Mouse (Mus musculus) neural tube, embryonic 12.5 days (tissue): ENCODE data around the gene Clca3a1. TPM values are rescaled to one million over a fixed set of nuclear protein-coding genes. Genes with fewer than 3 reads are reported as not detected.
A peak's percentile ranks its signal among the peaks of the same experiment; 100 is the strongest.
"Not testable (repeated sequence)": the region's sequence is repeated elsewhere in the genome, so short reads cannot be mapped to it uniquely, and the experiment has no call there.

Source experiments
- ATAC-seq: fragments of 200-750 bp; cut with Nextera tagmentation; 2 replicates; pipeline ENCODE4 v1.8.0; 2017; ENCODE audit warnings: low read depth, mild to moderate bottlenecking, moderate TSS enrichment, moderate library complexity; ENCODE audit not compliant: low FRiP score
- H3K27ac ChIP-seq: fragments of 300-500 bp; sonication (generic); 2 replicates; pipeline ENCODE4 v1.5.1; 2016
- H3K27me3 ChIP-seq: fragments of 300-500 bp; sonication (generic); replicated peaks from 2 replicates; pipeline ENCODE4 v1.6.1; 2016; ENCODE audit warnings: mild to moderate bottlenecking
- H3K36me3 ChIP-seq: fragments of 300-500 bp; sonication (generic); 2 replicates; pipeline ENCODE4 v1.6.1; 2016; ENCODE audit warnings: mild to moderate bottlenecking
- H3K4me1 ChIP-seq: fragments of 300-500 bp; sonication (generic); 2 replicates; pipeline ENCODE4 v1.6.1; 2016
- H3K4me2 ChIP-seq: fragments of 300-500 bp; sonication (generic); replicated peaks from 2 replicates; pipeline ENCODE4 v1.6.1; 2016; ENCODE audit warnings: mild to moderate bottlenecking
- H3K4me3 ChIP-seq: fragments of 300-500 bp; sonication (generic); 2 replicates; pipeline ENCODE4 v1.5.1; 2016
- H3K9ac ChIP-seq: fragments of 300-500 bp; sonication (generic); 2 replicates; pipeline ENCODE4 v1.6.1; 2016; ENCODE audit warnings: mild to moderate bottlenecking
- H3K9me3 ChIP-seq: fragments of 300-500 bp; sonication (generic); 2 replicates; pipeline ENCODE4 v1.6.1; 2016; ENCODE audit warnings: mild to moderate bottlenecking
- WGBS: fragments of 180-500 bp; shearing (Covaris S2); methylation state at CpG from one replicate; pipeline ENCODE4 v1.1.7; 2016; 5-methylcytosine and 5-hydroxymethylcytosine counted together
- polyA plus RNA-seq: library from polyadenylated mRNA; unstranded; fragments of >200 nt; fragmentation: Nextera tagmentation; extraction: Ambion mirVana; gene quantifications from 2 replicates; pipeline ENCODE4 v1.2.1, GENCODE M21; 2016

Clca3a1 gene
- polyA plus RNA-seq, 1 experiment from 2014 or later = 0.19 TPM

DNA sequence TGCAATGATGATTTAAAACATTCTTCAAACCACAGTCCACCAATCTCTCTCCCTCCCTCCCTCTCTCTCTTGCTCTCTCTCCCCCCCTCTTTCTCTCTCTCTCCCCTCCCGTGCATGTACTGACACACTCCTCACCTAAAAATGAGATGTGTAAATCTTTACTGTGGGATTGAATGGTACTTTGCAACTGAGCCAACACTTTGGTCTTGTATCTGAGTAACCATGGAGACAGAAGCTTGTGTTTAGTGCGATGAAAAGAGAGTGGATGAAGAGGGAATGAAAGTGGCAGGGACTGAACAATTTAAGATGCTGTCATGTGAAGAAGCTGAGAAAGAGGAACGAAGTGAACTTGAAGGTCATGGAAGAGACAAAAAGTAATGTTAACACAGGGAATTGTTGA is 13.1 kb downstream of the Clca3a1 start:
- H3K9ac ChIP-seq, H3K9me3 ChIP-seq, H3K4me3 ChIP-seq, H3K4me2 ChIP-seq, H3K36me3 ChIP-seq, H3K27me3 ChIP-seq, H3K27ac ChIP-seq, H3K4me1 ChIP-seq: not testable (repeated sequence)
- 0 out of 2 replicates have a peak, but pooled peaks have one; percentile 61 for ATAC-seq
- WGBS = 25% methylated on average over 3 of the region's 3 CpGs

DNA sequence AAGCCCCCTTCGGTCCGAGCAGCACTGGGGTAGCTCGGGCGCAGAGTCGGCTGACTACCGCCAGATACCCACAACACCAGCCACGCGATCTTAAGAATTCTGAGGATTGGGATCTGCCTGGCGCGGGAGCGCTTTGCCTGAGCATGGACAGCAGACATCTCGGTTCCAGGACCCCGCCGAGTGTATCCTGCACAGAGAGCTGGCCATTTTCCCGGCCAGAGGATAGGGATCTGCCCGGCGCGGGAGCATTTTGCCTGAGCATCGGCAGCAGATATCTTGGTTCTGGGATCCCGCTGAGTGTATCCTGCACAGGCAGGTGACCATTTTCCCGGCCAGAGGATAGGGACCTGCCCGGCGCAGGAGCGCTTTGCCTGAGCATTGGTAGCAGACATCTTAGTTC is 22.4 kb downstream of the Clca3a1 start:
- H3K36me3 ChIP-seq, H3K9me3 ChIP-seq, ATAC-seq, H3K9ac ChIP-seq, H3K4me1 ChIP-seq, H3K27me3 ChIP-seq, H3K4me3 ChIP-seq, H3K4me2 ChIP-seq, H3K27ac ChIP-seq: not testable (repeated sequence)
- WGBS = 80% methylated on average over 24 of the region's 24 CpGs

DNA sequence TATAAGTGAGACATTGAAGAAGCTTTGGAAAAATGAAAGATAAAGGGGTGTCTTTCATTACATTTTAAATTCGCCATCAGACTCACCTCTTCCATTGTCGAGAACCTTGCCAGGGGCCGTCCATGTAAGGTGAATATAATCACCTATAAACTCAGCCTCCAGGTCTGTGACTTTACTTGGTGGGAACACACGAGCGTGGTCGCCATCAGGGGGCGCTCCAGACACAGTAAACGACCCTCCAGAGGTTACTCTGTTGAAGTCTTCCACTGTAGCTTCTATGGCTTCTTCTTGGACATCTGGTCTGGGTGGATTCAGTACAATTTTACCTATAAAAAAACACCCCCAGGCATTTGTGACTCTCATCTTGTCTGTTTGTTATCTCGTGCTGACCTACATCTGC is 23.9 kb downstream of the Clca3a1 start:
- H3K4me1 ChIP-seq = no peaks in the 10 kb centered on the region
- H3K9ac ChIP-seq = no peak overlapping the region
- 28% methylated on average over 9 of the region's 9 CpGs for WGBS
- H3K4me2 ChIP-seq = no peak overlapping the region
- H3K27me3 ChIP-seq = no peaks in the 10 kb centered on the region
- no peak overlapping the region for H3K27ac ChIP-seq
- no peaks in the 10 kb centered on the region for H3K36me3 ChIP-seq
- ATAC-seq = no peak
- no peaks in the 10 kb centered on the region for H3K9me3 ChIP-seq
- H3K4me3 ChIP-seq = no peak overlapping the region

DNA sequence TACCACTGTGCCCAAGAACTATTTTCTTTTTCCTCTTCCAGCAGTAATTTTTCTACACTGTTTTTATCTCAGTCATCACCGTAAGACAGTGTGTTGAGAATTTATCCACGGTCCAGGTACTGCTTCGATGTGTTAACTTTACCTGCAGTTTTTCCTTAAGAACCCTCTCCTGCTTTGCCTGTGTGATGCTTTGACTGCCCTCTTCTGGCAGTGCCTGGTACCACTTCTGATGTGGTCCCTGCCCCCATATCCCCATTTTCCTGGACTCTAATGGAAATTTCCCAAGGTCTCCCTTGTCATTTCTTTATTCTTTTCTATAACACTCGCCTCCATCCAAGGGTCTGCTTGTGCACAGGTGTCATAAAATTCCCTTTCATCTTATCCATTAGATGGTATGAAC is 37.3 kb downstream of the Clca3a1 start:
- Histone ChIP-seq H3K4me3 (no peak overlapping the region), H3K27me3 (no peaks in the 10 kb centered on the region), H3K36me3 (no peaks in the 10 kb centered on the region), H3K4me1 (peaks cover 8% of the 10 kb centered on the region), H3K9me3 (no peaks in the 10 kb centered on the region), H3K4me2 (no peak overlapping the region), H3K9ac (no peak overlapping the region), H3K27ac (no peak overlapping the region)
- whole genome bisulfite sequencing = 51% methylated on average over 4 of the region's 4 CpGs
- no peak for ATAC-seq

DNA sequence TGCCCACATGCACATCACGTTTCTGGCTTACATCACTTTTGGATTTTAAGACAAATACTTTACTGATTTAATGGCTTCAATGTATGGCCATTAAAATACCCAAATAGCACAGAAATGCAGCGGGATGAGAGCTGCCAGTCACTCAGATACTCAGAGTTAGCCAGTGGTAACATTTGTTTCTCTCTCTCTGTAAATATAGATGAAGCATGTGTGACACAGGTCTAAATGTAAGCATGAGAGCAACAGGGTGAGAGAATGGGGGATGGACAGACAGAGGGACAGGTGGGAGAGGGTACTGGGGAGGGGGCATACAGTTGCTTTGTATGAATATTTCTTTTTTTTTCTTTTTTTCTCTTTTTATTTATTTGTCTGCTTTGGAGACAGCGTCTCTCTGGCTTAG is 38.2 kb downstream of the Clca3a1 start:
- 91% methylated on average over 3 of the region's 3 CpGs for WGBS
- ATAC-seq, H3K9ac ChIP-seq: not testable (repeated sequence)

DNA sequence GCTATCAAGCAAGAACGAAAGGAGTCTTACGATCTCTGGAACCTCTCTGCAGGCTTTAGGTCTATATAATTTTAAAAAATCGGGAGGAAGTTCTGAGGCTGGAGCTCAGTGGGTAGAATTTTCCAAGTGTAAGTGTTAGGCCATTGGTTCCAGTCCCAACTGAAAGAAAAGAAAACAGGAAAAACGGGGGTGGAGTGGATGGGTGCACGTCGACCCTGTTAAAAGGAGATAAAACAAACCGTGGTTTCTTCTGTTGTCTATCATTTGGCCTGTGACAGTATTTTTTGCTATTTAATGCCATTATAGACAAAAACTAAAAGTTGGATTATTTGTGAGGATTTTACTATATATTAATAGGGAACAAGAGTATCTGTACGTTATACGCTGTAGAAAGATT is 38.9 kb downstream of the Clca3a1 start:
- Histone ChIP-seq H3K36me3 (no peaks in the 10 kb centered on the region), H3K4me3 (no peak overlapping the region), H3K9me3 (no peaks in the 10 kb centered on the region), H3K9ac (no peak overlapping the region), H3K27me3 (no peaks in the 10 kb centered on the region), H3K27ac (no peak overlapping the region), H3K4me1 (peaks cover 16% of the 10 kb centered on the region), H3K4me2 (no peak overlapping the region)
- no peak for ATAC-seq
- 89% methylated on average over 9 of the region's 9 CpGs for WGBS

More for the DNA sequence above, 38.2 kb downstream of the Clca3a1 start:
- not testable (repeated sequence) for H3K9me3 ChIP-seq, H3K36me3 ChIP-seq, H3K27me3 ChIP-seq, H3K4me2 ChIP-seq, H3K4me3 ChIP-seq, H3K27ac ChIP-seq
- peaks cover 15% of the 10 kb centered on the region for H3K4me1 ChIP-seq

DNA sequence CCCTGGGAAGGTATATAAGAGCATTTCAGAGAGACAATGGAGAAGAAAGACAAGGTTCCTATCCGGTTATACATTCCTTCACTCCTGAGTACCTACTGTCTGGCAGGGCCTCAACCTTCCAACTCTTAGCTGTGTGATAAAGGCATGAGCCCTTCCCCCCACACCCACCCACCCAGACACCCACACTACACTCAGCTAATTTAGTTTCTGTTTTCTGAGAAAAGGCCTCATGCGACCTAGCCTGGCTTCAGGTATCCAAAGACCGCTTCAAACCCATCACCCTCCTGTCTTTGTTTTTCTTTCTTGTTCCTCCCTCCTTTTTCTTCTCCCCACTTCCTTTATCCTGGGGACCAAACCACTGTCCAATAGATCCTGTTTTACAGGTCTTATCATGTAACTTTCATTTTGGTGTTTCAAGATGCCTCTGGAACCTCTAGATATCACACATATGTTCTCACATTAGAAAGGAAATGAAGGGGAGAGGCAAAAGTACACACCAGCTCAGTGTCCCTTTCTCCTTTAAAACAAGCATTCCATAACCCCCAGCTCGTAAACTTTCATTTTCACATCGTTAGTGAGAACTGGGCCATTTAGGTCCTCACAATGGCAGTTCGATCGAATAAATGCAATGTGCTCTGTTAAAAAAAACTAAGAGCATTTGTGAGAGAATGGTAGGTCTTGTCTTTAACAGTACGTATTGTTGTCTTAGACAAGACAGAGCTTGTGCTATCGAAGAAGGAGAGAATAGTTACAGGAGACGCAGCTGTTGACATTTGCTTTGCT is 39.5 kb downstream of the Clca3a1 start:
- Histone ChIP-seq H3K4me3 (no peak overlapping the region), H3K9me3 (no peaks in the 10 kb centered on the region), H3K4me2 (peak overlapping the region; percentile 67), H3K27ac (no peak overlapping the region), H3K27me3 (no peaks in the 10 kb centered on the region), H3K4me1 (peaks cover 16% of the 10 kb centered on the region), H3K36me3 (no peaks in the 10 kb centered on the region), H3K9ac (no peak overlapping the region)
- 83% methylated on average over 10 of the region's 10 CpGs for WGBS
- ATAC-seq = no peak

DNA sequence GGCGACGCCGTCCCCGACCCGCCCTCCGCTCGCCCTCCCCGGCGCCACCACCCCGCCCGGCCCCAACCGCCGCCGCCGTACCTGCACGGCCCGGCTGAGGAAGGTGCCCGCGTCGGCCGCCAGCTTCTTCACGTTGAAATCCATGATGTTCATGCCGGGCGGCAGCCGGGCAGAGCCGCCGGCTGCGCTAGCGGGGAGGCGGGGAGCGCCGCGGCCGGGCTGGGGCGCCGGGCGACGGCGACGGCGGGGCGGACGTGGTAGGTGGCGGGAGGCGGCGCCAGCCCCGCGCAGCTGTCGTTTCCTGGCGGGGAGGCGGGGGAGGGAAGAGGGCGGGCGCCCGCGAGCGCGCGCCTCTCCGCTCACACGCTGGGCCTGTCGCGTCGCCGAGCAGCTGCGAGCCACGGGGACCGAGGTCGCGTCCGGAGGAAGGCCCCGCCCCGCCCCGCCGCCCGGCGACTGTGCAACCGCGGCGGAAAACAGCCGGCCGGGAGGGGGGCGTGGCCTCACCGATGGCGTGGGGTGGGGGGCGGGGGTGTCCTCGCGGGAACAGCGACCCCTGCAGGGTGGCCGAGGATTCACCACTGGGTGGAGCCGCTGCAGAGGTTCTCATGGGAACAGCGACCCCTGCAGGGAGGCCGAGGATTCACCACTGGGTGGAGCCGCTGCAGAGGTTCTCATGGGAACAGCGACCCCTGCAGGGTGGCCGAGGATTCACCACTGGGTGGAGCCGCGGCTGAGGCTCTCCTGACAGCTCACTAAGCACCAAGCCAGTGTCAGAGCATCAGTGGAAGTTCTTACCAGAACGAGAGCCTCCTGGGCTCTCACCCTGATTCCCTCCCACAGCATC is 40.7 kb downstream of the Clca3a1 start, which contains the start of gene Sh3glb1:
Sh3glb1 (minus strand) TSS at position 435 of the 847 bp plus-strand sequence.
- no peaks in the 10 kb centered on the region for H3K27me3 ChIP-seq
- WGBS = under 1% methylated on average over 83 of the region's 98 CpGs
- peaks cover 22% of the 10 kb centered on the region for H3K4me1 ChIP-seq
- peak within 1 kb of the TSS; percentile 93 for H3K9ac ChIP-seq
- peak; percentile 93 for ATAC-seq
- H3K27ac ChIP-seq = peak within 1 kb of the TSS; percentile 96
- H3K4me3 ChIP-seq = peak within 1 kb of the TSS; percentile 91
- H3K9me3 ChIP-seq = no peaks in the 10 kb centered on the region
- H3K36me3 ChIP-seq = no peaks in the 10 kb centered on the region
- H3K4me2 ChIP-seq = peak within 1 kb of the TSS; percentile 67

DNA sequence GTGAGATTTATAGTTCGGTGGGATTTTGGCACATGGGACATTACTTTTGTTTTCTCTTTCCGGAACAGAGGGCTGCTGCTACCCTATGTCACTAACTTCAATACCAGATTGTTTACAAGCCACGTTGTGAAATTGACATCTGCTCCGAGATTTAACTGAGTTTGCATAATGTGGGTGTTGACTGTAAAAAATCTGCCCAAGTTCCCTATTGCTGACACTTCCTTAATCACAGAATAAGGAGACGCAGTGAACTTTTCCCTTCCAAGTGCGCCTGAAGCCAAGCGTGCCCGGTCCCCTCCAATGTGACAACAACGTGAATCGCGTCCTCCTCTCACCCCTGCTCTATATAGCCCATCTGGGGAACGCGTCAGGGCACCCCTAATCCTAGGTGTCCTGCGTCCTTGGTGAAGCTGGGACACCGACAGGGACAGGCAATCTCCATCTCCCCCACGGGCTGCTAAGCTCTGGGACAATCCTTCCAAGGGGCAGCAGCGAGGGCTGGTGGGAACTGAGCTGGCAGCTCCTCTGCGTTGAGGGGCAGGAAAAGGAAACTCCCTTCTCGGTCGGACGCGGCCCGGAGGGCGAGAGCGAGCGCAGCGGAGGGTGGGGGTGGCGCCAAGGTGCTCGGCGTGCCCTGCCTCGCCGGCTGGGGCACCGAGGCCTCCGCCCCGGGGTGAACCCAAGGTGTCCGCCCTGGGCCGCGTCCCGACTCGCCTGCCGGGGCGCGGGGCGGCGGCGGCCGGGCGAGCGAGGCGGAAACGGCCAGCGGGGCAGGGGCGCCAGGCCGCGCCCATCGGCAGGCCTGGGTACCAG is 41.5 kb downstream of the Clca3a1 start:
- under 1% methylated on average over 56 of the region's 56 CpGs for WGBS
- no peaks in the 10 kb centered on the region for H3K36me3 ChIP-seq
- H3K9me3 ChIP-seq = no peaks in the 10 kb centered on the region
- peak overlapping the region; percentile 91 for H3K4me3 ChIP-seq
- no peaks in the 10 kb centered on the region for H3K27me3 ChIP-seq
- peak; percentile 56 for ATAC-seq
- H3K4me1 ChIP-seq = peaks cover 22% of the 10 kb centered on the region
- H3K27ac ChIP-seq = peak overlapping the region; percentile 96
- H3K4me2 ChIP-seq = peak overlapping the region; percentile 67
- H3K9ac ChIP-seq = peak overlapping the region; percentile 93

DNA sequence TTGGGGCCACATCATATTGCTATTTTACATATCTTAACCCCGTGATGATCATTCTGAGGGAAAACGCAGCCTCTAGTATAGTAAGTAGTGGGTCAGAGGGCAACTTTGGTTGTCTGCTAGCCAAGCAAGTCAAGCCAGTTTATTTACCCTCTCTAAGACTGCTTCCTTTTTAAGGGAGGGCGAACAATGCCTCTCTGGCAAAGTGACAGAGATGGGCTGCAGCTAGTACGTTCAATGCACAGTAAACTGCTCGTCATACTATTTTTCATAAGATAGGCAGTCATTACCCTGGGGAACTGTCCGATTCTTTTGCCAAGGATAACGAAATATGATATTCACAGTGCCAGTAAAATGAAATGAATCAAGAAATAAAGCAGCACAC is 42.1 kb downstream of the Clca3a1 start:
- WGBS = 25% methylated on average over 7 of the region's 7 CpGs
- Histone ChIP-seq H3K4me1 (peaks cover 22% of the 10 kb centered on the region), H3K27ac (no peak overlapping the region)

DNA sequence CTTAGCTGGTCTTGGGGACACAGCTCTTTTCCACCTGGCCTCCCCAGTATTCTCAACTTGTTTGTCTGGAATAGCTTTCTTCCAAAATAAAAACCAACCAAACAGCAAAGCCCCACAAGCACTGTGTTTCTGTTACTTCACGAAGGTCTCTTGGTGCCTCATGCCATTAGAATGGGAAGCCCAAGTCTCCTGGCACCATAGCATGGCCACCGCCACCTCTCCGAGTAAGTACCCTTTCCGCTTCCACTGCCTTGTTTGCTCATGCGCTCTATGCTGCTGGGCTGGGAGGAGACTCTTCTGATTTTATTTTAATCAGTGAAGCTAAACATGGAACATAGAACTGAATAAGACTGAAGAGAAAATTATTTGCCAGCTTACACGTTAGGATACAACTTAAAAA is 42.9 kb downstream of the Clca3a1 start:
- H3K4me3 ChIP-seq = no peak overlapping the region
- 90% methylated on average over 6 of the region's 6 CpGs for WGBS

More for the DNA sequence above, 42.1 kb downstream of the Clca3a1 start:
- Histone ChIP-seq H3K4me2 (peak overlapping the region; percentile 67), H3K9me3 (no peaks in the 10 kb centered on the region), H3K9ac (peak overlapping the region; percentile 93; the same call in 1 of the 2 replicates), H3K4me3 (peak overlapping the region; percentile 91), H3K36me3 (no peaks in the 10 kb centered on the region), H3K27me3 (no peaks in the 10 kb centered on the region)
- no peak for ATAC-seq

DNA sequence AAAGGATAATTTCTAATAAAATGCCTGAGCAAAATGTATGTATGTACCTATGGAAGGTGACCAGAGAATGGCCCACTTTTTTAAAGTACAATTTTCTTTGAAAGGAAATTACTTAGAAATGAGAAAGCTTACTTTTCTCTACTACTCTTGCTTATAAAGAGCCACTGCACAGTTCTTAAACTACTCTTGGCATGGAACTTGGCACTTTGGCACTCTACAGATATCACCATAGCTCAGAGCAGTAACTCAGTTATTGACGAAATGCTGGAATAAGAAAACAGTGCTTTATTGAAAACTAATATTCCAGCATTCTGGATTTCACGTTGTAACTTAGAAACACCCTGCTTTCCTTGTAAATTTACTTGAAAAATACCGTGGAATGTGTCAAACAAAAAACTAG is 43.7 kb downstream of the Clca3a1 start:
- 88% methylated on average over 3 of the region's 3 CpGs for WGBS
- peak overlapping the region; percentile 39; the same call in 1 of the 2 replicates for H3K4me2 ChIP-seq
- H3K27me3 ChIP-seq = no peaks in the 10 kb centered on the region
- H3K36me3 ChIP-seq = peaks cover under 1% of the 10 kb centered on the region; the same call in 1 of the 2 replicates
- H3K9me3 ChIP-seq = no peaks in the 10 kb centered on the region
- ATAC-seq = no peak
- H3K27ac ChIP-seq = no peak overlapping the region
- no peak overlapping the region for H3K4me3 ChIP-seq
- no peak overlapping the region for H3K9ac ChIP-seq
- H3K4me1 ChIP-seq = peaks cover 22% of the 10 kb centered on the region

More for the DNA sequence above, 42.9 kb downstream of the Clca3a1 start:
- peak overlapping the region; percentile 39 for H3K4me2 ChIP-seq
- no peak for ATAC-seq
- no peaks in the 10 kb centered on the region for H3K36me3 ChIP-seq
- H3K9me3 ChIP-seq = no peaks in the 10 kb centered on the region
- H3K27ac ChIP-seq = no peak overlapping the region
- no peak overlapping the region for H3K9ac ChIP-seq
- no peaks in the 10 kb centered on the region for H3K27me3 ChIP-seq
- peaks cover 22% of the 10 kb centered on the region for H3K4me1 ChIP-seq
